Mouse (Mus musculus) heart, adult 10 weeks (tissue): Measurements from ENCODE around the gene 2010003K11Rik. TPM values are rescaled to one million over a fixed set of nuclear protein-coding genes. Genes with fewer than 3 reads are reported as not detected.

Experiments used
- polyA plus RNA-seq: library from polyadenylated mRNA; stranded (reverse); fragments of 350-450 nt; fragmentation: Illumina TruSeq; extraction: RNeasy Lipid Tissue Mini Kit (QIAGEN cat#74804); gene quantifications from one replicate; pipeline ENCODE4 v1.2.3, GENCODE M21; 2014; ENCODE audit warnings: low read depth, low replicate concordance

The 2010003K11Rik gene
- 0.68 TPM for polyA plus RNA-seq

DNA sequence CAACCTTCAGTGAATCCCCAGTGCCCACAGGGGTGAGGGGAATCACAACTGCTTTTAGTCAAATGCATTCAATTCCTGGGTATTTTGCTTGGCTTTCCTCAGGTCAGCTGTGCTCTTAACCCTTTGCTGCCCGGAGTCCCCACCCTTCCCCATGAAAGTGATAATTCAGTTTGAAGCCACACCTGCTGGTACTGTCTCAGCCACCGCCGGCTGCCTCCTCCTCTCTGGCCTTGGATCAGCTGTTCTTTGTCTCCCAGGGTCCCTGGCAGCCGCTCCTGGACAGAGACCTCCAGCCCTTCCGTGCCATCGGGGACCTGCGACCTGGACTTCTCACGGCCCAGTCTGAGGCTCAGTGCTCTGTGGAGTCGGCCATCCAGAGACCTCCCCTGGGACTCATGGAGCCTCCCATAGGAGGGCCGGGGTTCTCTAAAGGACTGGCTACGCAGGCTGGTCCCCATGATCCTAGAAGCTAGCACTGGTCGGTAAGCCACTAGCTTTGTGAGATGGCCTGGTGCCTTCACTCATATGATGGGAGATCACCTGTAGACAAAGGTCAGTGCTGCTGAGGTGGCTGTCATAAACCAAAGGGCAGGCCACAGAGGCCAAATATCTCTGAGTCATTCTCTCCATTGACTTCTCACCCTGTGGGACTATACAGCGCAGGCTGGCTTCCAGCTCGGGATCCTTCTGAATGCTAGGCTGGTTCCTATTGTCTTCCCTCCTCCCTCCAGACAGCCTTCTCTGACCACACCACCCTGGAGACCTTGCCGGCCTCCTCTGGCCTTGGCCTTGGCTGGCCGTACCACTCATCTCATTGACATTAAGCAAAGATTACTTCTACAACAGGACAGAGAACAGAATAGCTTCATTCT lies at the start of gene 2010003K11Rik:
TSS of gene 2010003K11Rik (minus strand) at position 522 of the 872 bp plus-strand sequence.

DNA sequence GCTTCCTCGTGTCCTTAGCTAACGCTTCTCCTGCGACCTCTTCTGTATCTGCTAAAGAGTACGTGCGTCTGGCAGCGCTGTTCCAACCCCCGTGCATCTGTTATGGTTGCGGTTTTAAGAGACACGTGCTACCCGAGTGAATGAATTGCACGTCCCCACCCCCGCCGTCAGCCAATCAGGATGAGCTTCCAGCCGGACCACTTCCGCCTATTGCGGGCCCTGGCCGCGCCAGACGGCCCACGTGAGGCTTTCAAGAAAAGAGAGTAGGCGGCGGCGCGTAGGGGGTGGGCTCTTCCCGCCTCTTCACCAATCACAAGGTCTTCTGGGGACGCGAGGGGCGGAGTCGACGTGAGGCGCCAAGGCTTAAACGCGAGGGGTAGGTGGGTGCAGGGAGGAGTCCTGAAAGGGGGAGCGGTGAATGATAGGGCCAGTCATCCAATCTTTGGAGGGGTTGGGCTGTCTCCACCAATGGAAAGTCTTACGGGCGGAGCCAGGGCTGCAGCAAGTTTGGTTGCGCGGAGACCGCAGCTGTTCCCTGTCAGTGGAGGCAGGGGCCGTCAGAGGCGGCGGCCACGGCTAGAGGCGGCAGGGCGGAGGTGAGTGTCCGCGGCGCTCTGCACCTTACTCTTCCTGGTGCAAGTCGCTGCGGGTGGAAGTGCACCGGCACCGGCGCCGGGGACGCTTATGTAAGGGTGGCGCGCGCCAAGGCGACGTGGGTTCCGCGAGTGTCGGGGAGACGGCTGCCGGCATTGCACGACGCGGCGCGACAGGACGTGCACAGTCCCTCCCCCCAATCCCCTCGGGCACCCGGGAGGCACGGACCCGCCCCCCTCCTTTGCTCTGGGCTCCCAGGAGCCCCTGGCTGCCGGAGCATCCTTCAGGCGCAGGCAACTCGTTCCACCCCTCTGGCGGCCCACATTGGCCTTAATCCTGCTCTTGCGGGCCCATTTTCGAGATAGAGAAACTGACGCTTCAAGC lies 11.9 kb upstream of the 2010003K11Rik start, which contains the start of gene Pcx:
TSS of gene Pcx (plus strand) at position 487 of the 978 bp plus-strand sequence.

DNA sequence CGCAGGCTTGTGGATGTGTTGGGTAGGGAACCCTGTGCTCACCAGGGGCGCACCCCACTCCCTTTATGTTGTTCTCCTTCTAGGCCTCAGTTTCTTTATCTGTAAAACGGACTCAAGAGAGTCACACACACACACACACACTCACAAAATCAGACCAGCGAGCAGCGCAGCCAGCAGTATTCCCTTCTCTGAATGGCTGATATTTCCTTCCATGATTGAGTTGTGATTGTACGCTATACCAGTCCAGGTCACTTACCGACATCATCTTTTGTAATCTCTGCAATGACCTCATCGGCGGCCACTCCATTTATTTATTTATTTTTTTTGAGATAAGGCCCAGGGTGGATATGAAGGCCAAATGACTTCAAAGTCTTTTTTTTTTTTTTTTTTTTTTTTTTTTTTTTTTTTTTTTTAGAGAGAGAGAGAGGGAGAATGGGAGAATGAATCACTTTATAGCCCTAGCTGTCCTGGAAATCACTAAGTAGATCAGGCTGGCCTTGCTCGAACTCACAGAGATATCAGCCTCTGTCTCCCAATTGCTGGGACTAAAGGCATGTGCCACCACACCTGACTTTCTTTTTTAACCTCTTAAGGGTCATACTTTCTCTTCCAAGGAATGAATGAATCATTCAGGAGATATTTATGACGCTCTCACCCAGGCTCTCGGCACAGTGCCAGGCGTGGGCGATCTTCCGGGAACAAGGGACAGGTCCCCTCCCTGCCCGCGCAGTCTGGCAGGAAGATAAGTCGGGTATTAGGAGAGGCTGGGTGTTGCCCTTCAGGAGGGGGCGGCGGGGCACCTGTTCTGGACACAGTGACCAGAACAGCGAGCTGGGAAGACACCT lies 20.8 kb downstream of the 2010003K11Rik start, which contains the start of gene Syt12:
TSS of gene Syt12 (minus strand) at position 103 of the 845 bp plus-strand sequence.

Other genes starting within 250 kb of the 2010003K11Rik start
- gene Ssh3, start 229.4 kb downstream of the 2010003K11Rik start, polyA plus RNA-seq, result 11.7 TPM
- 0.97 TPM for gene Ankrd13d, start 215.4 kb downstream of the 2010003K11Rik start, polyA plus RNA-seq
- 50.7 TPM for gene Grk2, start 192.4 kb downstream of the 2010003K11Rik start, polyA plus RNA-seq
- gene Kdm2a, start 100.3 kb downstream of the 2010003K11Rik start, polyA plus RNA-seq, result 33.8 TPM
- 5.0 TPM for gene Rhod, start 59.2 kb downstream of the 2010003K11Rik start, polyA plus RNA-seq
- 2.4 TPM for gene Syt12, start 21.1 kb downstream of the 2010003K11Rik start, polyA plus RNA-seq
- 28.5 TPM for gene Pcx, start 11.9 kb upstream of the 2010003K11Rik start, polyA plus RNA-seq
- 6.7 TPM for gene Lrfn4, start 117.1 kb upstream of the 2010003K11Rik start, polyA plus RNA-seq
- gene Rce1, start 127.1 kb upstream of the 2010003K11Rik start, polyA plus RNA-seq, result 14.2 TPM
- gene Gm960, start 200.1 kb upstream of the 2010003K11Rik start, polyA plus RNA-seq, result not detected
- gene Sptbn2, start 212.6 kb upstream of the 2010003K11Rik start, polyA plus RNA-seq, result 0.24 TPM